Mouse (Mus musculus) thymus, postnatal 10 days (tissue): ENCODE measurements around the gene Ticrr.

Experiments used
- DNase-seq, 2 experiments: peaks; one replicate each; pipeline ENCODE4 v3.0.0; 2021; ENCODE audit warnings: low spot score in 2 of 2

Ticrr gene

GRCm38 (mm10) chr7:79680231-79680630 is 20.2 kb downstream of the Ticrr start:
- DNase-seq: no peak

- DNase-seq: no peak
Observed at GRCm38 (mm10) chr7:79696495-79696894, 36.5 kb downstream of the Ticrr start.

GRCm38 (mm10) chr7:79702755-79703154 is 42.8 kb downstream of the Ticrr start:
- no peak for DNase-seq

GRCm38 (mm10) chr7:79705210-79705609 is 45.2 kb downstream of the Ticrr start:
- DNase-seq: no peak

- DNase-seq: no peak
Observed at GRCm38 (mm10) chr7:79710130-79710607, 50.2 kb downstream of the Ticrr start.

GRCm38 (mm10) chr7:79710831-79711230 is 50.8 kb downstream of the Ticrr start:
- no peak for DNase-seq

GRCm38 (mm10) chr7:79715187-79715981 is 55.4 kb downstream of the Ticrr start, which contains the start of gene Kif7:
Kif7 (minus strand) TSS chr7:79715720.
- peak; percentile 79 to 85 for DNase-seq

GRCm38 (mm10) chr7:79721386-79721977 is 61.5 kb downstream of the Ticrr start:
- peak; percentile 62 to 77 for DNase-seq

- peak; percentile 47 to 73 for DNase-seq
Observed at GRCm38 (mm10) chr7:79727091-79727490, 67.1 kb downstream of the Ticrr start.

- peak; percentile 52 to 77 for DNase-seq
Observed at GRCm38 (mm10) chr7:79728219-79728618, 68.2 kb downstream of the Ticrr start.

GRCm38 (mm10) chr7:79729169-79729568 is 69.2 kb downstream of the Ticrr start:
- peak; percentile 38 to 77 for DNase-seq

- no peak for DNase-seq
Observed at GRCm38 (mm10) chr7:79729743-79730370, 69.9 kb downstream of the Ticrr start.

- no peak for DNase-seq
Observed at GRCm38 (mm10) chr7:79731438-79731837, 71.4 kb downstream of the Ticrr start.

GRCm38 (mm10) chr7:79732622-79733021 is 72.6 kb downstream of the Ticrr start, which contains the start of gene Plin1:
Plin1 (minus strand) TSS chr7:79732903.
- no peak for DNase-seq

- no peak for DNase-seq
Observed at GRCm38 (mm10) chr7:79734563-79734962, 74.6 kb downstream of the Ticrr start.

- DNase-seq: no peak
Observed at GRCm38 (mm10) chr7:79736511-79736910, 76.5 kb downstream of the Ticrr start.

- DNase-seq: no peak
Observed at GRCm38 (mm10) chr7:79738913-79739312, 78.9 kb downstream of the Ticrr start.

- no peak for DNase-seq
Observed at GRCm38 (mm10) chr7:79740279-79740678, 80.3 kb downstream of the Ticrr start.

- DNase-seq: no peak
Observed at GRCm38 (mm10) chr7:79742277-79742658, 82.3 kb downstream of the Ticrr start.

- peak; percentile 70 to 75 for DNase-seq
Observed at GRCm38 (mm10) chr7:79742659-79743536, 82.9 kb downstream of the Ticrr start, which contains the start of the genes Pex11a and Wdr93. Pex11a (minus strand) TSS chr7:79743131. Wdr93 (plus strand) TSS chr7:79743163.

- DNase-seq: no peak
Observed at GRCm38 (mm10) chr7:79744051-79744450, 84.1 kb downstream of the Ticrr start.
